Mouse (Mus musculus): Measurements from ENCODE around the gene Ctnnd2.

Ctnnd2 gene

GRCm38 (mm10) chr15:30974991-30975775, 802.8 kb downstream of the Ctnnd2 start:
- in situ Hi-C loops (cut with MboI, MseI): no loop called here

GRCm38 (mm10) chr15:30977166-30977740, 804.9 kb downstream of the Ctnnd2 start:
- in situ Hi-C loops (cut with MboI, MseI): no loop called here

- in situ Hi-C loops (cut with MboI, MseI): loop anchor here (5.0 kb wide), 1 partner anchor 105 kb away; no protein-coding TSS in a partner anchor
These were observed 814.5 kb downstream of the Ctnnd2 start for GRCm38 (mm10) chr15:30986890-30987289.

- in situ Hi-C loops (cut with MboI, MseI): no loop called here
These were observed 818.2 kb downstream of the Ctnnd2 start for GRCm38 (mm10) chr15:30990421-30991252.

GRCm38 (mm10) chr15:30992357-30992756, 820.0 kb downstream of the Ctnnd2 start:
- in situ Hi-C loops (cut with MboI, MseI): no loop called here

GRCm38 (mm10) chr15:30992901-30993300, 820.5 kb downstream of the Ctnnd2 start:
- in situ Hi-C loops (cut with MboI, MseI): no loop called here

GRCm38 (mm10) chr15:30995346-30995745, 823.0 kb downstream of the Ctnnd2 start:
- in situ Hi-C loops (cut with MboI, MseI): no loop called here

GRCm38 (mm10) chr15:31004468-31004867, 832.1 kb downstream of the Ctnnd2 start:
- in situ Hi-C loops (cut with MboI, MseI): no loop called here

GRCm38 (mm10) chr15:31004976-31005375, 832.6 kb downstream of the Ctnnd2 start:
- in situ Hi-C loops (cut with MboI, MseI): no loop called here

- in situ Hi-C loops (cut with MboI, MseI): no loop called here
These were observed 833.8 kb downstream of the Ctnnd2 start for GRCm38 (mm10) chr15:31006050-31006824.

GRCm38 (mm10) chr15:31006825-31007157, 834.4 kb downstream of the Ctnnd2 start:
- in situ Hi-C loops (cut with MboI, MseI): no loop called here

GRCm38 (mm10) chr15:31008594-31008993, 836.2 kb downstream of the Ctnnd2 start:
- in situ Hi-C loops (cut with MboI, MseI): no loop called here

- in situ Hi-C loops (cut with MboI, MseI): no loop called here
These were observed 848.4 kb downstream of the Ctnnd2 start for GRCm38 (mm10) chr15:31020769-31021168.

- in situ Hi-C loops (cut with MboI, MseI): no loop called here
These were observed 849.6 kb downstream of the Ctnnd2 start for GRCm38 (mm10) chr15:31022012-31022411.

- in situ Hi-C loops (cut with MboI, MseI): no loop called here
These were observed 850.1 kb downstream of the Ctnnd2 start for GRCm38 (mm10) chr15:31022497-31022896.

GRCm38 (mm10) chr15:31023766-31024165, 851.4 kb downstream of the Ctnnd2 start:
- in situ Hi-C loops (cut with MboI, MseI): no loop called here

GRCm38 (mm10) chr15:31027448-31028230, 855.2 kb downstream of the Ctnnd2 start:
- in situ Hi-C loops (cut with MboI, MseI): no loop called here

- in situ Hi-C loops (cut with MboI, MseI): no loop called here
These were observed 872.6 kb downstream of the Ctnnd2 start for GRCm38 (mm10) chr15:31044983-31045382.

- in situ Hi-C loops (cut with MboI, MseI): no loop called here
These were observed 879.1 kb downstream of the Ctnnd2 start for GRCm38 (mm10) chr15:31051496-31051895.

GRCm38 (mm10) chr15:31056145-31056544, 883.8 kb downstream of the Ctnnd2 start:
- in situ Hi-C loops (cut with MboI, MseI): no loop called here

- in situ Hi-C loops (cut with MboI, MseI): no loop called here
These were observed 885.9 kb downstream of the Ctnnd2 start for GRCm38 (mm10) chr15:31058315-31058714.
